Mouse (Mus musculus) ES-E14 (cell line): ENCODE measurements around the gene Dapk3. TPM values are rescaled to one million over a fixed set of nuclear protein-coding genes. Genes with fewer than 3 reads are reported as not detected.

ENCODE experiments used
- DNase-seq: peaks from one replicate; pipeline ENCODE4 v3.0.0-alpha.2; 2013; ENCODE audit warnings: low read depth, low spot score
- H3K27ac ChIP-seq: 2 replicates; pipeline ENCODE4 v1.5.1; 2012; ENCODE audit warnings: low read depth, mild to moderate bottlenecking, low read length, moderate library complexity, mixed read lengths; ENCODE audit not compliant: poor library complexity, insufficient read depth, severe bottlenecking
- H3K36me3 ChIP-seq: 2 replicates; pipeline ENCODE4 v1.6.1; 2012; ENCODE audit warnings: mild to moderate bottlenecking, low read length, moderate library complexity, mixed read lengths; ENCODE audit not compliant: control insufficient read depth, poor library complexity, insufficient read depth, severe bottlenecking
- H3K4me1 ChIP-seq, 2 experiments: fragments of 150-350 bp in 1 of 2; sonication (generic) in 1 of 2; 2 replicates each; pipeline ENCODE4 v1.6.1; 2012; ENCODE audit warnings: low read length in 2 of 2, mild to moderate bottlenecking in 1 of 2, mixed read lengths in 1 of 2; ENCODE audit not compliant: control insufficient read depth in 2 of 2, insufficient read depth in 2 of 2, poor library complexity in 1 of 2
- H3K4me3 ChIP-seq, 2 experiments: fragments of 150-350 bp in 1 of 2; sonication (generic) in 1 of 2; 2 replicates each; pipeline ENCODE4 v1.5.1; 2012; ENCODE audit warnings: low read length in 2 of 2, low read depth in 1 of 2, mild to moderate bottlenecking in 1 of 2, mixed read lengths in 1 of 2; ENCODE audit not compliant: insufficient read depth in 1 of 2, poor library complexity in 1 of 2, severe bottlenecking in 1 of 2
- H3K9ac ChIP-seq: 2 replicates; pipeline ENCODE4 v1.6.1; 2012; ENCODE audit warnings: low read depth, mild to moderate bottlenecking, low read length, mixed read lengths; ENCODE audit not compliant: poor library complexity, insufficient read depth, severe bottlenecking
- H3K9me3 ChIP-seq: fragments of 150-350 bp; sonication (generic); 2 replicates; pipeline ENCODE4 v1.6.1; 2012; ENCODE audit warnings: low read depth, mild to moderate bottlenecking, low read length; ENCODE audit not compliant: control insufficient read depth, insufficient read depth
- CHD2 ChIP-seq: IDR thresholded peaks from 2 replicates; pipeline ENCODE4 v1.6.1; 2014; ENCODE audit warnings: mild to moderate bottlenecking, low read depth, low read length, inconsistent platforms
- HCFC1 ChIP-seq: IDR thresholded peaks from 2 replicates; pipeline ENCODE4 v1.6.1; 2012; ENCODE audit warnings: low read length, inconsistent platforms, borderline replicate concordance; ENCODE audit not compliant: insufficient read depth
- MAFK ChIP-seq: IDR thresholded peaks from 2 replicates; pipeline ENCODE4 v1.6.1; 2014; ENCODE audit warnings: mild to moderate bottlenecking, low read depth, low read length, inconsistent platforms; ENCODE audit not compliant: insufficient read depth
- ZC3H11A ChIP-seq: IDR thresholded peaks from 2 replicates; pipeline ENCODE4 v1.6.1; 2012; ENCODE audit warnings: low read depth, mild to moderate bottlenecking, inconsistent platforms, low read length, borderline replicate concordance
- ZNF384 ChIP-seq: IDR thresholded peaks from 2 replicates; pipeline ENCODE4 v1.6.1; 2012; ENCODE audit warnings: low read depth, low read length, inconsistent platforms
- in situ Hi-C, 2 experiments: fragments of 600-800 bp; cut with MboI; formaldehyde crosslinking; loops; one replicate each; pipeline ENCODE4 v1.15.1; 2025; ENCODE audit warnings: low sequenced_read_pairs in 2 of 2, inconsistent platforms in 1 of 2; ENCODE audit not compliant: unreplicated experiment in 2 of 2
- total RNA-seq: library from RNA; depleted of rRNA; stranded (reverse); fragments of 300-350 nt; gene quantifications from 2 replicates; pipeline ENCODE4 v1.2.3, GENCODE M21; 2012

The Dapk3 gene
- total RNA-seq, 1 experiment, result 65.1 TPM

DNA sequence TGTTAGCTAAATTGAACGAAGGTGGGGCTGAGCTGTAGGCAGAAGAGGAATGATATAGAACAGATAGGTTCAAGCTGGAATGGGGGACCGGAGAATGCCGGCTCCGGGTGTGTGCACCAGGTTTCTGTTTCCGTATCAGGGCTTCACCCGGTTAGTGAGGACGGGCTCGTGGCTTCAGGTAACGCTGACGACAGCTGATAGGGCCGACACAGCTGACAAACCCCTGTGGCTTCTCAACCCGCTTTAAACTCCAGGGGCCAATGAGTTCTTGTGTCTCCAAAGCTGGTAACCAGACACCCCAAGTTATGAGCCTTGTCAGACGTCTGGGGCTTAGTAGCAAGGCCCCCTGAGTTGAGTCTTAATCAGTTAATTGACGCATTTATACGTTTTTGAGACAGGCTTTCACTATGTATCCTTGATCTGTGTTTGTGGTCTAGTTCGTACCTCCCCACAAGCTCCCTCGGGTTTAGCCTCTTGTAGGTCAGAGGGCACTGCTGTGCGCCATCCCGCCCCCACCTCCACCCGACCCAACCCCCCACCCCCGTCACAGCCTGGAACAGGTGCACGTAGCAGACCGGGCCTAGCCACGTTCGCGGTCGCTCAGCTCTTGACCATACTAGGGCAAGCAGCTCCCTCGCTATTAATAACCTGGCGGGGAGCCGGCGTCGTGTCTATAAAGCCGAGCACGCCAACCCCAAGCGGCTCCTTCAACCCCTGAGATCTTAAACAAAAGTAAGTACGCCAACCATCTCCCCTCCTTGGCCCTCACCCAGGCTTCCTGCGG is 11.4 kb downstream of the Dapk3 start:
- Histone ChIP-seq H3K9ac (0 out of 2 replicates have a peak overlapping the region, but pooled peaks have one; percentile 9), H3K4me1 (peaks cover 2 to 23% of the 10 kb centered on the region in 2 experiments; a peak in 3 of 4 replicates), H3K4me3 (no peak overlapping the region; a peak in 1 of 4 replicates), H3K36me3 (peaks cover 3% of the 10 kb centered on the region; the same call in 1 of the 2 replicates), H3K9me3 (no peaks in the 10 kb centered on the region), H3K27ac (no peak overlapping the region)
- DNase-seq, result no peak
- in situ Hi-C loops, result no loop called here
- TF ChIP-seq CHD2 (no peak), HCFC1 (0 out of 2 replicates have a peak, but pooled peaks have one; percentile 6), MAFK (no peak), ZC3H11A (no peak), ZNF384 (no peak)

DNA sequence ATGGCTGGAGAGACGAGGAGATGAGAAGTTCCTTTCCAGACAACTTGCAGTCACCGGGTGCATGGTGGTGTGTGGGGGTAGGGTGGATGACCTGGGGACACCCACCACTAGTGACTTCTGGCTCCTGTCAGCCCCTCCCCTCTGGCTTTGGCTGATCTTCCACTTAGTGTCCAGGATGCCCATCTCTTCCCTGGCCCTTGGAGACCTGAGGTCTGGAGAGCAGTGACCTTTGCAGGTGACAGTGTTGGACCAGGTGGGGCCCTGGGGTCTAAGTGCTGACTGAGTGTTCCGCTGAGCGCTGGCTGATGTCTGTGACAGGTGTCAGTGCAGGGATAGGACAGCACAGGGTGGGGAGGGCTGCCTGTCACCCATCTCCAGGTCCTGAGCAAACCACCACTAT is 12.5 kb downstream of the Dapk3 start:
- Histone ChIP-seq H3K9me3 (no peaks in the 10 kb centered on the region), H3K36me3 (peaks cover 2% of the 10 kb centered on the region; the same call in 1 of the 2 replicates), H3K27ac (no peak overlapping the region), H3K9ac (no peak overlapping the region), H3K4me1 (peaks cover under 1 to 21% of the 10 kb centered on the region in 2 experiments; a peak in 3 of 4 replicates), H3K4me3 (no peak overlapping the region)
- TF ChIP-seq ZC3H11A, result no peak
- TF ChIP-seq ZNF384, result no peak
- no peak for TF ChIP-seq CHD2
- no peak for TF ChIP-seq HCFC1
- no peak for TF ChIP-seq MAFK
- in situ Hi-C loops, result no loop called here
- DNase-seq, result no peak

DNA sequence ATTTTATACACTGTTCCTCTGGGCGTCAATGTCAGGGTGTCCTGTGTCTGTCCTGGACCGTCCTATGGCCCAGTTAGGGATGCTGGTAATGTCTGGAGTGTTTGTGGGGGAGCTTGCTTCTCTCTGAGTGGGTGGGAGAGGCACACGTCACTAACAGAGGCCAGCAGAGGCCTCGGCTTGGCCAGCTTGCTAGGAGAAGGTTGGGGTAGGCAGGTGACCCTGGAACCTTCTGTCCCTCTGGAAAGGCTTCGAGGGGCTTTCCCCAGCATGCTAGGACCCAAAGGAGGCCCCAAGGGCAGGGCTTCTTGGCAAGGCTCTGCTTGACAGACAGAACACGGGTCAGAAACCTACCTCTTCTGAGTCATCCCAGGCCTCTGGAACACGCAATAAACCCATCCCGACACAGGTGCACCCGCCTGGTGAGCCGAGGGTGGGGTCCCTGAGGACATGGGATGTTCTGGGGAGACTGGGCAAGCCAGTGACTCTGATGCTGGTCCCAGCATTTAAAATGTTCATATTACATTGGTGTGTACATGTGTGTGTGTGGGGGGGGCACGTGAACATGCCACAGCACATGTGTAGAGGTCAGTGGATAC is 13.8 kb downstream of the Dapk3 start:
- Histone ChIP-seq H3K27ac (no peak overlapping the region), H3K4me3 (no peak overlapping the region), H3K9ac (no peak overlapping the region)

DNA sequence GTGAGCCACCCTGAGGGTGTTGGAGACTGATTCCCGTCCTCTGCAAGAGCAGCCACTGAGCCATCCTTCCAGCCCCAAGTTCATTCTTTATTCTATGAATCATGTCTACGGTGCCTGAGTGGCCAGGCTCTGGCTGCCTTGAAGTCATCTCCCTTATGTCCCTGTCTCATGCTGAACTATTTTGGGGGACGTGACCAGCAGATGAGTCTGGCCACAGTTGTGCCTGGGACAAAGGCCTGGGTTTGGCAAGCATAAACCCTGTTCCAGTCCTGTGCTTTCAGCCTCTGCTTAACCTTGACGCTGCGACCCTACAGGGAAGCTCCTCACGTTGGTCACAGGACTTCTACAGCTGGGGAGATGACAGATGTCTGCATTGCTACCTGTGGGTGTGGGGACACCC is 14.5 kb downstream of the Dapk3 start:
- Histone ChIP-seq H3K9ac (no peak overlapping the region), H3K4me3 (no peak overlapping the region)
- in situ Hi-C loops, result no loop called here

More for the DNA sequence above, 13.8 kb downstream of the Dapk3 start:
- in situ Hi-C loops, result no loop called here
- no peak for DNase-seq
- TF ChIP-seq CHD2 (no peak), ZC3H11A (no peak), HCFC1 (no peak), MAFK (no peak), ZNF384 (no peak)
- Histone ChIP-seq H3K36me3 (no peaks in the 10 kb centered on the region), H3K4me1 (peaks cover 0 to 10% of the 10 kb centered on the region in 2 experiments; a peak in 2 of 4 replicates), H3K9me3 (no peaks in the 10 kb centered on the region)

More for the DNA sequence above, 14.5 kb downstream of the Dapk3 start:
- Histone ChIP-seq H3K36me3 (no peaks in the 10 kb centered on the region), H3K4me1 (peaks cover 0 to 6% of the 10 kb centered on the region in 2 experiments; a peak in 1 of 4 replicates), H3K27ac (no peak overlapping the region), H3K9me3 (no peaks in the 10 kb centered on the region)
- DNase-seq, result no peak
- no peak for TF ChIP-seq ZNF384
- TF ChIP-seq ZC3H11A, result no peak
- no peak for TF ChIP-seq HCFC1
- no peak for TF ChIP-seq MAFK
- no peak for TF ChIP-seq CHD2
